Mouse (Mus musculus): ENCODE data around the gene Gpam. TPM values are rescaled to one million over a fixed set of nuclear protein-coding genes. Genes with fewer than 3 reads are reported as not detected.

The Gpam gene
- polyA plus RNA-seq, 1 experiment, result 9.8 TPM

GRCm38 (mm10) chr19:55097396-55097967 lies 29.6 kb downstream of the Gpam start:
- Histone ChIP-seq H3K27ac (ENCODE audit: control insufficient read depth, insufficient read depth, low read depth, low read length, poor library complexity) (peak overlapping the region; percentile 20; the same call in 1 of the 2 replicates), H3K4me1 (ENCODE audit: control insufficient read depth, insufficient read depth, low read length) (peaks cover 2% of the 10 kb centered on the region; the same call in 1 of the 2 replicates), H3K4me3 (replicated peaks; ENCODE audit: control insufficient read depth, low read depth, low read length) (no peak overlapping the region)
- TF ChIP-seq POLR2A (IDR thresholded peaks at IDR 0.05; ENCODE audit: borderline replicate concordance, control insufficient read depth, low read depth, low read length), result no peak
- TF ChIP-seq CTCF (IDR thresholded peaks at IDR 0.05; ENCODE audit: control insufficient read depth, insufficient read depth, low read length), result no peak
- WGBS, result 57% methylated on average over 9 of the region's 9 CpGs

GRCm38 (mm10) chr19:55096666-55097065 lies 30.4 kb downstream of the Gpam start:
- H3K4me1 ChIP-seq (ENCODE audit: control insufficient read depth, insufficient read depth, low read length), result peaks cover 2% of the 10 kb centered on the region; the same call in 1 of the 2 replicates
- no peak overlapping the region for H3K27ac ChIP-seq (ENCODE audit: control insufficient read depth, insufficient read depth, low read depth, low read length, poor library complexity)
- TF ChIP-seq CTCF (IDR thresholded peaks at IDR 0.05; ENCODE audit: control insufficient read depth, insufficient read depth, low read length) (no peak), POLR2A (IDR thresholded peaks at IDR 0.05; ENCODE audit: borderline replicate concordance, control insufficient read depth, low read depth, low read length) (no peak)
- H3K4me3 ChIP-seq (replicated peaks; ENCODE audit: control insufficient read depth, low read depth, low read length), result no peak overlapping the region
- WGBS, result 72% methylated on average over 4 of the region's 4 CpGs

- no peak overlapping the region for H3K27ac ChIP-seq (ENCODE audit: control insufficient read depth, insufficient read depth, low read depth, low read length, poor library complexity)
- H3K4me3 ChIP-seq (replicated peaks; ENCODE audit: control insufficient read depth, low read depth, low read length), result no peak overlapping the region
- peaks cover 2% of the 10 kb centered on the region; the same call in 1 of the 2 replicates for H3K4me1 ChIP-seq (ENCODE audit: control insufficient read depth, insufficient read depth, low read length)
- WGBS, result 89% methylated on average over 7 of the region's 7 CpGs
- TF ChIP-seq CTCF (IDR thresholded peaks at IDR 0.05; ENCODE audit: control insufficient read depth, insufficient read depth, low read length) (no peak), POLR2A (IDR thresholded peaks at IDR 0.05; ENCODE audit: borderline replicate concordance, control insufficient read depth, low read depth, low read length) (no peak)
Observed at GRCm38 (mm10) chr19:55095547-55095946, 31.5 kb downstream of the Gpam start.

- Histone ChIP-seq H3K4me3 (replicated peaks; ENCODE audit: control insufficient read depth, low read depth, low read length) (no peak overlapping the region), H3K27ac (ENCODE audit: control insufficient read depth, insufficient read depth, low read depth, low read length, poor library complexity) (no peak overlapping the region), H3K4me1 (ENCODE audit: control insufficient read depth, insufficient read depth, low read length) (no peaks in the 10 kb centered on the region)
- no peak for TF ChIP-seq POLR2A (IDR thresholded peaks at IDR 0.05; ENCODE audit: borderline replicate concordance, control insufficient read depth, low read depth, low read length)
- no peak for TF ChIP-seq CTCF (IDR thresholded peaks at IDR 0.05; ENCODE audit: control insufficient read depth, insufficient read depth, low read length)
- 84% methylated on average over 17 of the region's 17 CpGs for WGBS
Observed at GRCm38 (mm10) chr19:55091602-55092413, 35.2 kb downstream of the Gpam start.

- no peak overlapping the region for H3K4me3 ChIP-seq (replicated peaks; ENCODE audit: control insufficient read depth, low read depth, low read length)
- no peak for TF ChIP-seq POLR2A (IDR thresholded peaks at IDR 0.05; ENCODE audit: borderline replicate concordance, control insufficient read depth, low read depth, low read length)
- no peak for TF ChIP-seq CTCF (IDR thresholded peaks at IDR 0.05; ENCODE audit: control insufficient read depth, insufficient read depth, low read length)
- WGBS, result 89% methylated on average over 12 of the region's 12 CpGs
- no peaks in the 10 kb centered on the region for H3K4me1 ChIP-seq (ENCODE audit: control insufficient read depth, insufficient read depth, low read length)
- no peak overlapping the region for H3K27ac ChIP-seq (ENCODE audit: control insufficient read depth, insufficient read depth, low read depth, low read length, poor library complexity)
Observed at GRCm38 (mm10) chr19:55090885-55091284, 36.2 kb downstream of the Gpam start.

- Histone ChIP-seq H3K4me1 (ENCODE audit: control insufficient read depth, insufficient read depth, low read length) (no peaks in the 10 kb centered on the region), H3K27ac (ENCODE audit: control insufficient read depth, insufficient read depth, low read depth, low read length, poor library complexity) (no peak overlapping the region), H3K4me3 (replicated peaks; ENCODE audit: control insufficient read depth, low read depth, low read length) (no peak overlapping the region)
- TF ChIP-seq POLR2A (IDR thresholded peaks at IDR 0.05; ENCODE audit: borderline replicate concordance, control insufficient read depth, low read depth, low read length), result no peak
- WGBS, result 78% methylated on average over 7 of the region's 7 CpGs
Observed at GRCm38 (mm10) chr19:55090142-55090541, 36.9 kb downstream of the Gpam start.

GRCm38 (mm10) chr19:55087776-55088175 lies 39.3 kb downstream of the Gpam start:
- Histone ChIP-seq H3K27ac (ENCODE audit: control insufficient read depth, insufficient read depth, low read depth, low read length, poor library complexity) (no peak overlapping the region), H3K4me1 (ENCODE audit: control insufficient read depth, insufficient read depth, low read length) (no peaks in the 10 kb centered on the region), H3K4me3 (replicated peaks; ENCODE audit: control insufficient read depth, low read depth, low read length) (no peak overlapping the region)
- TF ChIP-seq POLR2A (IDR thresholded peaks at IDR 0.05; ENCODE audit: borderline replicate concordance, control insufficient read depth, low read depth, low read length), result no peak
- TF ChIP-seq CTCF (IDR thresholded peaks at IDR 0.05; ENCODE audit: control insufficient read depth, insufficient read depth, low read length), result no peak
- 86% methylated on average over 8 of the region's 8 CpGs for WGBS

GRCm38 (mm10) chr19:55085857-55086185 lies 41.2 kb downstream of the Gpam start:
- 67% methylated on average over 7 of the region's 7 CpGs for WGBS
- TF ChIP-seq POLR2A (IDR thresholded peaks at IDR 0.05; ENCODE audit: borderline replicate concordance, control insufficient read depth, low read depth, low read length) (no peak), CTCF (IDR thresholded peaks at IDR 0.05; ENCODE audit: control insufficient read depth, insufficient read depth, low read length) (no peak)
- Histone ChIP-seq H3K4me1 (ENCODE audit: control insufficient read depth, insufficient read depth, low read length) (no peaks in the 10 kb centered on the region), H3K4me3 (replicated peaks; ENCODE audit: control insufficient read depth, low read depth, low read length) (no peak overlapping the region), H3K27ac (ENCODE audit: control insufficient read depth, insufficient read depth, low read depth, low read length, poor library complexity) (no peak overlapping the region)
